Mouse (Mus musculus) G1E (cell line): ENCODE results near the gene Ccnd3.

Experiments
- CTCF ChIP-seq: IDR thresholded peaks from 2 replicates; pipeline ENCODE4 v1.5.1; 2012; ENCODE audit warnings: low read depth, low read length, inconsistent platforms, mixed read lengths
- GATA2 ChIP-seq: IDR thresholded peaks from 2 replicates; pipeline ENCODE4 v1.6.1; 2012; ENCODE audit warnings: low read depth, low read length, inconsistent platforms, borderline replicate concordance
- POLR2AphosphoS5 ChIP-seq: IDR thresholded peaks from 2 replicates; pipeline ENCODE4 v1.6.1; 2012; ENCODE audit warnings: low read depth, low read length, inconsistent platforms; ENCODE audit not compliant: insufficient replicate concordance

DNA sequence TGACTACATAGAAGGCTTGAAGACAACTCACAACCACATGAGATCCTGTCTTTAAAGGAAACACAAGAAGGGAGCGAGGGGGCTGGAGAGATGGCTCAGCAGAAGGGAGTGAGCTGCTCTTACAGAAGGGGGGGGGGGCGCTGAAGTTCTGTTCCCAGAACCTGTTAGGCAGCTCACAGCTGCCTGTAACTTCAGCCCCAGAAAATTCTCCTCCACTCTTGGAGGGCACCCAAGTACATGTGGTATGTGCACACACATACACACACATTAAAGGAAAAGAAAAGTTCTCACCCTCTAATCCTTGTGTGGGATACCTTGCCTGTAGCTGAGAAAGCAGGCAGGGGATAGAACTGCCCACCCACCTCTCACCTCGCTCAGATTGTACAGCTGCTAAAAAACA, 52.3 kb downstream of the Ccnd3 start:
- no peak for TF ChIP-seq CTCF
- TF ChIP-seq GATA2, result no peak
- no peak for TF ChIP-seq POLR2AphosphoS5
